Mouse (Mus musculus) midbrain, embryonic 14.5 days (tissue): ENCODE results near the gene Macf1. TPM values are rescaled to one million over a fixed set of nuclear protein-coding genes. Genes with fewer than 3 reads are reported as not detected.

Source experiments
- ATAC-seq: fragments of 200-750 bp; cut with Nextera tagmentation; 2 replicates; pipeline ENCODE4 v1.8.0; 2017; ENCODE audit warnings: moderate number of reproducible peaks, moderate library complexity; ENCODE audit not compliant: low FRiP score, low TSS enrichment
- DNase-seq: peaks from one replicate; pipeline ENCODE4 v3.0.0-alpha.2; 2015
- H3K27ac ChIP-seq: fragments of 300-500 bp; sonication (generic); replicated peaks from 2 replicates; pipeline ENCODE4 v1.5.1; 2014; ENCODE audit warnings: mild to moderate bottlenecking, low read depth, low read length, moderate library complexity
- H3K27me3 ChIP-seq: fragments of 300-500 bp; sonication (generic); 2 replicates; pipeline ENCODE4 v1.6.1; 2014; ENCODE audit warnings: low read length, control low read depth, mixed read lengths; ENCODE audit not compliant: control insufficient read depth, insufficient read depth
- H3K36me3 ChIP-seq: fragments of 300-500 bp; sonication (generic); 2 replicates; pipeline ENCODE4 v1.6.1; 2014; ENCODE audit warnings: low read length, control low read depth; ENCODE audit not compliant: control insufficient read depth, insufficient read depth
- H3K4me1 ChIP-seq: fragments of 300-500 bp; sonication (generic); 2 replicates; pipeline ENCODE4 v1.6.1; 2014; ENCODE audit warnings: mild to moderate bottlenecking, antibody characterized with exemption, low read length, control low read depth; ENCODE audit not compliant: control insufficient read depth, insufficient read depth
- H3K4me2 ChIP-seq: fragments of 300-500 bp; sonication (generic); 2 replicates; pipeline ENCODE4 v1.6.1; 2014; ENCODE audit warnings: mild to moderate bottlenecking, low read length, moderate library complexity
- H3K4me3 ChIP-seq: fragments of 300-500 bp; sonication (generic); replicated peaks from 2 replicates; pipeline ENCODE4 v1.5.1; 2014; ENCODE audit warnings: low read depth, low read length
- H3K9ac ChIP-seq: fragments of 300-500 bp; sonication (generic); replicated peaks from 2 replicates; pipeline ENCODE4 v1.6.1; 2014; ENCODE audit warnings: mild to moderate bottlenecking, low read length, moderate library complexity
- H3K9me3 ChIP-seq: fragments of 300-500 bp; sonication (generic); 2 replicates; pipeline ENCODE4 v1.6.1; 2016; ENCODE audit warnings: low read length, control low read depth, mixed read lengths; ENCODE audit not compliant: control insufficient read depth
- WGBS: fragments of 180-500 bp; shearing (Covaris S2); extraction: QIAGEN DNeasy Blood & Tissue Kit; methylation state at CpG from one replicate; pipeline ENCODE4 v1.1.7; 2014; 5-methylcytosine and 5-hydroxymethylcytosine counted together
- polyA plus RNA-seq: library from polyadenylated mRNA; unstranded; fragments of >200 nt; fragmentation: Nextera tagmentation; extraction: Ambion mirVana; gene quantifications from 2 replicates; pipeline ENCODE4 v1.2.1, GENCODE M21; 2014

The Macf1 gene
- polyA plus RNA-seq, 1 experiment from 2014 or later: 140 TPM

- H3K4me3 ChIP-seq: no peak overlapping the region
- no peak overlapping the region for H3K4me2 ChIP-seq
- no peaks in the 10 kb centered on the region for H3K9me3 ChIP-seq
- H3K27ac ChIP-seq: no peak overlapping the region
- H3K36me3 ChIP-seq: peaks cover 9% of the 10 kb centered on the region; the same call in 1 of the 2 replicates
- no peak for ATAC-seq
- no peak for DNase-seq
- H3K9ac ChIP-seq: no peak overlapping the region
- peaks cover 3% of the 10 kb centered on the region; the same call in 1 of the 2 replicates for H3K4me1 ChIP-seq
- H3K27me3 ChIP-seq: no peaks in the 10 kb centered on the region
- WGBS: 97% methylated on average over 3 of the region's 3 CpGs
These were observed 135.8 kb downstream of the Macf1 start for GRCm38 (mm10) chr4:123548317-123548716.

GRCm38 (mm10) chr4:123543691-123544090 lies 140.5 kb downstream of the Macf1 start:
- no peak for ATAC-seq
- no peaks in the 10 kb centered on the region for H3K4me1 ChIP-seq
- H3K27ac ChIP-seq: no peak overlapping the region
- no peak overlapping the region for H3K9ac ChIP-seq
- no peaks in the 10 kb centered on the region for H3K27me3 ChIP-seq
- no peak overlapping the region for H3K4me3 ChIP-seq
- no peak for DNase-seq
- peaks cover 11% of the 10 kb centered on the region for H3K36me3 ChIP-seq
- no peaks in the 10 kb centered on the region for H3K9me3 ChIP-seq
- no peak overlapping the region for H3K4me2 ChIP-seq

- H3K4me2 ChIP-seq: no peak overlapping the region
- H3K4me3 ChIP-seq: no peak overlapping the region
- H3K27ac ChIP-seq: no peak overlapping the region
- no peaks in the 10 kb centered on the region for H3K4me1 ChIP-seq
- WGBS: 31% methylated on average over 1 of the region's 1 CpGs
- ATAC-seq (no peak), DNase-seq (peak; percentile 85)
- no peak overlapping the region for H3K9ac ChIP-seq
- H3K9me3 ChIP-seq: no peaks in the 10 kb centered on the region
- H3K36me3 ChIP-seq: peaks cover 8% of the 10 kb centered on the region; the same call in 1 of the 2 replicates
- no peaks in the 10 kb centered on the region for H3K27me3 ChIP-seq
These were observed 148.9 kb downstream of the Macf1 start for GRCm38 (mm10) chr4:123535271-123535670.

GRCm38 (mm10) chr4:123532001-123532400 lies 152.2 kb downstream of the Macf1 start:
- no peak for ATAC-seq
- 41% methylated on average over 3 of the region's 3 CpGs for WGBS
- Histone ChIP-seq H3K4me3 (no peak overlapping the region), H3K27ac (no peak overlapping the region), H3K4me1 (peaks cover 7% of the 10 kb centered on the region), H3K9ac (no peak overlapping the region), H3K4me2 (no peak overlapping the region), H3K36me3 (no peaks in the 10 kb centered on the region), H3K9me3 (no peaks in the 10 kb centered on the region), H3K27me3 (no peaks in the 10 kb centered on the region)
- DNase-seq: no peak

GRCm38 (mm10) chr4:123530976-123531375 lies 153.2 kb downstream of the Macf1 start:
- H3K27me3 ChIP-seq: no peaks in the 10 kb centered on the region
- DNase-seq: no peak
- H3K36me3 ChIP-seq: no peaks in the 10 kb centered on the region
- ATAC-seq: no peak
- 84% methylated on average over 6 of the region's 6 CpGs for WGBS
- H3K4me1 ChIP-seq: peaks cover 17% of the 10 kb centered on the region
- H3K9me3 ChIP-seq: no peaks in the 10 kb centered on the region
- no peak overlapping the region for H3K9ac ChIP-seq
- no peak overlapping the region for H3K4me2 ChIP-seq
- H3K27ac ChIP-seq: no peak overlapping the region
- no peak overlapping the region for H3K4me3 ChIP-seq

- Histone ChIP-seq H3K36me3 (no peaks in the 10 kb centered on the region), H3K27ac (peak overlapping the region; percentile 9; the same call in 1 of the 2 replicates), H3K4me3 (no peak overlapping the region), H3K4me1 (peaks cover 29% of the 10 kb centered on the region), H3K9me3 (no peaks in the 10 kb centered on the region), H3K27me3 (no peaks in the 10 kb centered on the region), H3K4me2 (no peak overlapping the region), H3K9ac (no peak overlapping the region)
- ATAC-seq (no peak), DNase-seq (peak; percentile 68)
- 45% methylated on average over 6 of the region's 6 CpGs for WGBS
These were observed 154.9 kb downstream of the Macf1 start for GRCm38 (mm10) chr4:123529230-123529629.

- DNase-seq: peak; percentile 75
- WGBS: 3% methylated on average over 8 of the region's 8 CpGs
- peak overlapping the region; percentile 9; the same call in 1 of the 2 replicates for H3K9ac ChIP-seq
- peaks cover 39% of the 10 kb centered on the region for H3K4me1 ChIP-seq
- no peaks in the 10 kb centered on the region for H3K9me3 ChIP-seq
- no peaks in the 10 kb centered on the region for H3K36me3 ChIP-seq
- H3K27ac ChIP-seq: peak overlapping the region; percentile 72
- peak; percentile 57; the same call in 1 of the 2 replicates for ATAC-seq
- peak overlapping the region; percentile 53 for H3K4me2 ChIP-seq
- no peaks in the 10 kb centered on the region for H3K27me3 ChIP-seq
- H3K4me3 ChIP-seq: peak overlapping the region; percentile 24
These were observed 156.6 kb downstream of the Macf1 start for GRCm38 (mm10) chr4:123527607-123528010.

- no peaks in the 10 kb centered on the region for H3K9me3 ChIP-seq
- H3K4me1 ChIP-seq: peaks cover 41% of the 10 kb centered on the region
- WGBS: 37% methylated on average over 10 of the region's 10 CpGs
- no peaks in the 10 kb centered on the region for H3K27me3 ChIP-seq
- DNase-seq (peak; percentile 39), ATAC-seq (peak; percentile 37; the same call in 1 of the 2 replicates)
- H3K9ac ChIP-seq: peak overlapping the region; percentile 9
- H3K4me2 ChIP-seq: peak overlapping the region; percentile 53
- peak overlapping the region; percentile 24 for H3K4me3 ChIP-seq
- H3K27ac ChIP-seq: peak overlapping the region; percentile 72
- H3K36me3 ChIP-seq: no peaks in the 10 kb centered on the region
These were observed 157.3 kb downstream of the Macf1 start for GRCm38 (mm10) chr4:123526779-123527280.

GRCm38 (mm10) chr4:123524746-123525145 lies 159.4 kb downstream of the Macf1 start:
- no peak overlapping the region for H3K9ac ChIP-seq
- H3K36me3 ChIP-seq: no peaks in the 10 kb centered on the region
- 90% methylated on average over 5 of the region's 5 CpGs for WGBS
- H3K4me2 ChIP-seq: 0 out of 2 replicates have a peak overlapping the region, but pooled peaks have one; percentile 21
- H3K27ac ChIP-seq: no peak overlapping the region
- H3K4me3 ChIP-seq: no peak overlapping the region
- DNase-seq (no peak), ATAC-seq (no peak)
- H3K9me3 ChIP-seq: no peaks in the 10 kb centered on the region
- peaks cover 41% of the 10 kb centered on the region for H3K4me1 ChIP-seq
- no peaks in the 10 kb centered on the region for H3K27me3 ChIP-seq
